Mouse (Mus musculus): ENCODE measurements around the gene Il1r2.

The Il1r2 gene

DNA sequence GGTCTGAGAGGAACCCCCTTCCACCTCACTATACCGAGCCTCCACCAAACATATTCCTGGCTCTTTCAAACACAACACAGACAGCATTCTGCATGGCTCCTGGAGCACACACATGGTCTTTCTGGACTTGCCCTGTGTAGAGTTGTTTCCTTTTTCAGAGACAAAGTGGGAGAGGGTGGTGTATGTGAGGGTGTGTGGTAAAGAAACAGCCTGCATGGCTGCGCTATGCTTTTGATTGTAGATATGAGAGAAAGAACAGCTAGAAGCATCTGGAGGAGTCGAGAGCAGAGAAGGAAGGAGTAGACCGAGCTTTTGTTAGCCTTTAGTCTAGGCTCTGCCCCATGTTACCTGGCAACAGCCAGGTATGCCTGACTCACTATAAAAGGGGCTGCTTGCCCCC is 10.5 kb upstream of the Il1r2 start:
- no peak for DNase-seq

DNA sequence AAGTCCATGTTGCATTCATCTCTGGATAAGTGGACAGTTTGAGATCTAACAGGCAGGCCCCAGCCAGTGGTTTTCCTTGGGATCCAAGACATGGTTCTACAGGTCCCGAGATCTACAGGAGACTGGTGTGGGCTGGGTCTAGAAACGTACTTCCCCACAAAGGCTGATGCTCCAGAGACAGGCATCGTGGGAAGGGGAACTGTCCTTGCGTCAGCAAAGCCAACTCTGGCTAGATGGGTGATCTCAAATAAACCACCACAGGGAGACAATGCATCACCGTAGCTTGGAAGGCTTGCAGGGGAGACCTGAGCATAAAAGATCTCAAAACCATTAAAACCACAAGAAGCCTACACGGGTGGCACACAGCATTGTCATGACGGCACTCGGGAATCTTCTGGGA is 9.4 kb upstream of the Il1r2 start:
- DNase-seq: no peak

DNA sequence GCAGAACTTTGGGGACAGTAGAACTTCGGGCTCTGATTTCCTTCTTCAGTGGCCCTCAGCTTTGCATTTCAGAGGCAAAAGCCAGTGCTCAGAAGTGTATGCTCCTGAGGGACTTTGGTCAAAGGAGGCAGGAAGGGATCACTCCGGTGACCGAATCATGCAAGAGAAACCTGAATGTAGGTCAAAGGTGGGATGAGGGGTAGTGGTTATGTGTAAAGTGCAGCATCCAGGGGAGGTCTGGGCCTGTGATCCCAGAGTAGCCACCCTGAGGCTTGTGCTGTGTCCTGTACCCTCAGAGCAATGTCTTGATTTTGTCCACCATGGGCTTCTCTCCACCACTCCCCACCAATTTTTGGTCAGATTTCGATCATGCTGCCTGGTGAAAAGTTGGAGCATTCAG is 1.3 kb upstream of the Il1r2 start:
- no peak for DNase-seq

DNA sequence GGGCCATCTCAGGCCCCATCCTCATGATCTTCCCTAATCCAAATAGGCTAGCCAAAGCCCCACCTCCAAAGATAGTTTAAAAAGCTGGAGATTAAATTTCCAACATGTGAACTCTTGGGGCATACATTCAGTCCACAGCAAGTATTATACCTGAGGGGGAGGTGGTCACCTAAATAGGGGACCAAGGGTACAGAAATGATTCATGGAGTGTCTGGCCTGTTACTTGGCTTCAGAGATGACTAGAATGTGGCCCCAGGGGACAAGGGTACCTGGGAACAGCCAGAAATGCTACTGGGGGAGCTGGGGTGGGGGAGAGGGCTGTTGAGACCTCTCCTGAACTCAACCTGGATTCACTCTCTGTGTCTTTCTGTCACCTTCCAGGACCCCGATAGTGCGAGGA is 3.4 kb downstream of the Il1r2 start:
- DNase-seq: no peak

DNA sequence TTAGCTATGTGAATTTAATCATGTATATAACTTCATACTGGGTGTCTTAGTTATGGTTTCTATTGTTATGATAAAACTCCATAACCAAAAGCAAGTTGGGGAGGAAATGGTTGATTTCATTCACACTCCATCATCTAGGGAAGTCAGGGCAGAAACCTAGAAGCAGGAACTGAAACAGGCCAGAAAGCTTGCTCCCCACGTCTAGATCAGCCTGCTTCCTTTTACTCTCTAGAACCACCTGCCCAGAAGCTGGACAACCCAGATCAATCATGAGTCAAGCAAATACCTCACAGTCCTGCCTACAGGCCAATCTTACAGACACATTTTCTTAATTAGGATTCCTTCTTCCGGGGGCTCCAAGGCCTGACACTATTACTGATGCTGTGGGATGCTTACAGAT is 7.2 kb downstream of the Il1r2 start:
- no peak for DNase-seq

DNA sequence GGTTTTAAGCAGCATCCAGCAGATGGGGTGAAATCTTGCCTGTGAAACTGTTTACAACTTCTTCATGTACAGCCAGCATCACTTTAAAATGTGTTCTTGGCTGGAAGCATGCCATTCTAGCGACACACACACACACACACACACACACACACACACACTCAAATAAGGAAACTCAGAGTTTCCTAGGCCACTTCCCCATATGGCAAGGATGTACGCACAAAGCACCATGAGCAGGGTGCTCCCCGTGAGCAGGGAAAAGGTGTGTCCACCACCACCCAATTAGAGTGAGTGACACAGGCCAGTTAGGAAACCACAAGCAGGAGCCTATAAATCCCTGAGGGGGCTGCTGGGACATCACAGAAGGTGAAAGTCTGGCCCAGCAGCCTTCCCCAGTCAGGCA is 10.5 kb downstream of the Il1r2 start:
- no peak for DNase-seq

DNA sequence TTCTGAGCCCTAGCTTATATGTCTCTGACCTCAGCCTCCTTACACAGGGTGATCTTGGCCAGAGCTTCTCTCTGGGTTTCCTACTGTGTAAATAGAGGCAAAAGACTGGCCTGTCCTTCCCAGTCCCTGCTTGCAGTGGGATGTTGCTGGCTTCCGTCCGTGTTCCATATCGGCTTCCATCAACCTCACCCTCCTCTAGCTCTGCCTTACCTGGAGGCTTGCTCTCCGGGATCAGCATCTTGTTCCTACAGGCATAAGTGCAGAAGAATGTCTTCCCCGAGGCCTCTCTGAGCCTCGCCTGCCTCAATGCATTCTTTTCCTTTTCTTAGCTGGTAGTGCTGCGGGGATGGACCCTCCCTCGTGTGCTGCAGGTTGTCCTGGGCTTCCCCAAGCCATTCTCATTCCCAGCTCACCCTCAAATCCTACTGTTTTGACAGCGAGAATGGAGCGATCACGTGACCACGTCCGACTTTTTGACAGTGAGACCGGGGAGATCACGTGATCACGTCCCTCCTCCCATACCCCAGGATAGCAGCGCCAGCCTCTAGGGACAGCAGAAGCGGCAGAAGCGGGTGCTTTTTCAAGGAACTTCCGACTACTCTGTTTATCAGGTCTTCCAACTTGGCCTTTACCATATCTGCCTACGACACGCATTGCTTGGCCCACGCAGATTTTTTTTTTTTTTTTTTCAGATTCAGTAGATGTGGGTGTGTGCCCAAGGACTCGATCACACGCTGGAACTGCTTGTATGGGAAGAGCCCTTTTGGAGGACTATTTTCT is 11.7 kb downstream of the Il1r2 start:
- peak; percentile 68 for DNase-seq

DNA sequence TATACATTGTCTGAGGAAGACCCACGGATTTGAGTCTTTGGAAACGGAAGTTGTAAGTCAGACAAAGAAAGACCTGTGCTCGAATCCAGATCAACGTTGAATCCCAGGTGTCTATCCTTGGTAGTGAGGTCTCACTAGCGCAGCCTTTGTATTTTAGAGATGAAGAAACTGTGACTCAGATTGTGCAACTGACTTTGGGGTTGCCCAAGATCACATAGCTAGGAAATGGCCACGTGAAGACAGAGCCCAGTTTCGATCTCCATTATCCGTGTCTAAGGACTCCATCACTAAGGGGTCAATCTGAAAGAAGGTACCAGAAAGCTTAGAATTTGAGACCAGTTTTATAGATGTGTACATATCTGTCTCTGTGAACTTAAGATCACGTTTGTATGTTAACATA is 17.3 kb downstream of the Il1r2 start:
- no peak for DNase-seq

DNA sequence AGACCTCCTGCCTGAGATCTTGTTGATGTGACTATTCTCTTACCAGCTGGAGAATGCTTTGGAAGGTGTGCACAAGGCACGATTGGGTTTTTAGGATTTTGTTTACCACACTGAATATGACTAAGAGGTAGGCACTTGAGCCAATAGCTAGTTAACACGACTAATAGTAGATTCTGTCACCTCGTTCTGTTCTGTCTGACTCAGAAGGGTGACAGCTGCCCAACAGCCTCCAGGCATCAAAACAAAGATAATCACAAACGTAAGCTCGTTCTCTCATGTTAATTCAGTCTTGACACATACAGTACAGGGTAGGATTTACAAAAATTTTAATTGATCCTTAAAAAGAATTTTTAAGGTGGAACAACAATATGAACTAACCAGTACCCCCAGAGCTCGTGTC is 18.7 kb downstream of the Il1r2 start:
- DNase-seq: no peak

DNA sequence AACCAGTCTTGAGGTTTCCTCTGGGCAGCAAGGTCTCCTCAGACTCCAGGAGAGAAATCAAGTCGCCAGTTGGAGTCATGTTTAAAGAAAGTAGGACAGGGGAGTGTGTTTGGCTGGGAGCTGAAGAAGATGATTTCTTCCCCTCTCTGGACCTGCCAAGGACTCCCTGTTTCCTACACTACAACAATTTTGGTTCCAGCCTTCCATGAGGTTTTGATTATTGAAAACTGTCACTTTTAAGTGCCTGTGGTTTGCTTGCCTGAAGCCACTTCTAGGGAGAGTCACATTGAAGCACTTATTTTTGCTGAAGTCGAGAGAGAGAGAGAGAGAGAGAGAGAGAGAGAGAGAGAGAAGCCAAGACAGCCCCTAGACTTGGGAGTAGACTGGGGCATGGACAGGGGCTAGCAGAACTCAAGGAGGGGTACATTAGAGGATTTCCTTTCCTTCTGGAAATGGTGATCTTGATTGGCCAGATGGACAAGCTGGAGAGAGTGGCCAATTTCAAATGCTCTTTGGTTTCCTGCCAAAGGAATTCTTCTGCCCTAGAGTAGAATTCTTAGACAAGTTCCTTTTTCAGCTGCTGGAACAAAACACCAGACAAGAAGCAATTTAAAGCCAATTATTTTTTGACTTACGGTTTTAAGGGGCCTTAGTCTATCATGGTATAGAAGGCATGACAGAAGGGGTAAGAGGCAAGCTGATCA is 20.9 kb downstream of the Il1r2 start:
- DNase-seq: no peak

DNA sequence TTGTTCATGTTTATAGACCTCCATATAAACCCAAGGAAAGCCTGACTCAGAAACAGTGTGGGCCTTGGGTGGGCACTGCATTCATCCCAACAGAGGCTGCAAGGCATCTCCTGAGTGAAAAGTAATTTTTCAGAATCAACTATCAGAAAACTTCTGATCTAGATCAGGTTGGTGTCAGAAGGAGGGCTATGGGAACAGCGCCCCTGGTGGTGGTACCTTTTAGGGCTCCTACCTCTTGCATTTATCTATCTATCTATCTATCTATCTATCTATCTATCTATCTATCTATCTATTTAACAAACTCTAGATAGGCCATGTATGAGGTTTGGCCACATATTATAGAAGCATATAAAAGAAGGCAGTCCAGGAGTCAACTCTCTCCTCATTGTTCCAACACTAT is 21.7 kb downstream of the Il1r2 start:
- DNase-seq: no peak

DNA sequence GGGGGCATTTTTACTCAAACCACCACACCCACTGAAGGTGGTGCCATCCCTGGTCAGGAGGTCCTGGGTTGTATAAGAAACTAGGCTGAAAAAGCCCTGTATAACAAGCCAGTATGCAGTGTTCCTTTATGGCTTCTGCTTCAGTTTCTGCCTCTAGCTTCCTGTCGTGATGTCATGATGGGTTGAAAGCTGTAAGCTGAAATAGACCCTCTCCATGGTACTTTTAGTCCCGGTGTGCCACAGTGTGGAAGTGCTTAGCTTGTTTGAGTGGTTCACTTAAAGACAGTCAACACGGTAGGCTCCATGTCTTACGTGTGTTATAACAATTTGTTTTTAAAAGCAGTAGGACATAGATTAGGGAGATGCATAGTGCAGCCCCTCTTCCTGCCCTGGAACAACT is 32.4 kb downstream of the Il1r2 start:
- no peak for DNase-seq

DNA sequence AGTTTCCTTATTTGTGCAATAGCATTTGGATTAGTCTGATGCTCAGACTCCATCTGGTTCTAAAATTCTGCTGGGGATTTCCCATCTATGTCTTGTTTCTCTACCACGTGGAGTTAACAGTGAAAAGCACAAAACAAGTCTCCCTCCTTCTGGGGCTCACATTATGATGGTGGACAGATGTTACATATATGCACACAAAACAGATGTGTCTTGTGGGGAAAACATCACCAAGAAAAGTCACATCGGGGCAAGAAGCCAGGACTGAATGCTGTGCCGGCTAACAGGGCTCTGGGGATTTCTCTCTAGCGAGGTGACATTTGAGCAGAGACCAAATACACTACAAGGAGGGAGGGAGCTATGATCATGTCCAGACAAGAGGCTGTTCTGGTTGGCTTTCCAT is 32.8 kb downstream of the Il1r2 start:
- no peak for DNase-seq

DNA sequence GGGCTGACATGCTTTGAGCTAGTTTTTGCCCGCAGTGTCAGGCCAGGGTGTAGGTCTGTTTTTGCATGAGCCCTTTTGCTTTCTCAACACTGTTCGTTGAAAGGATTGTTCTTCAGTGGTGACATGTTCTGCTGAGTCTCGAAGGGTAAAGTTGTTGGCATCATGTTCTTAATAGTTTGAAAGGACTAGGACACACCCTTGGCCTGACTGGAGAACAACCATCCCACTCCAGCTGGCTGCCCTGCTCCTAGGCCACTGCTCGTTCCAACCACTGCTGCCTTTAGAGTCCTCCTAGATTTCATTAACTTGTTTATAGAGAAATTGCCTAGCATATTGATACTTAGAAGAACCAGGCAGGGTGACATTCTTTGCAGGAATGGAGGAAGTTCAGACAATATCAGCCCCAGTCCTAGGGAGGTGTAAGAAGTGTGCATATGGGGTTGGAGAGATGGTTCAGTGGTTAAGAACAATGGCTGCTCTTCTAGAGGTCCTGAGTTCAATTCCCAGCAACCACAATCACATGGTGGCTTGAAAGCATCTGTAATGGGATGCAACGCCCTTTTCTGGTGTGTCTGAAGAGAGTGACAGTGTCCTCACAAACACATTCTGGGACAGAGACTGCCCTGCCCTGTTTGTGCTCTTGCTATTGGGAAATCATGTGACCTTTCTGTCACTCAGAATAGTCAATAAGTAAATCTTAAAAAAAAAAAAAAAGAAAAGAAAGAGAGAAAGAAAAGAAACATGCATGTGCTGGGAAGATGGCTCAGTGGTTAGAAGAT is 34.3 kb downstream of the Il1r2 start:
- no peak for DNase-seq

DNA sequence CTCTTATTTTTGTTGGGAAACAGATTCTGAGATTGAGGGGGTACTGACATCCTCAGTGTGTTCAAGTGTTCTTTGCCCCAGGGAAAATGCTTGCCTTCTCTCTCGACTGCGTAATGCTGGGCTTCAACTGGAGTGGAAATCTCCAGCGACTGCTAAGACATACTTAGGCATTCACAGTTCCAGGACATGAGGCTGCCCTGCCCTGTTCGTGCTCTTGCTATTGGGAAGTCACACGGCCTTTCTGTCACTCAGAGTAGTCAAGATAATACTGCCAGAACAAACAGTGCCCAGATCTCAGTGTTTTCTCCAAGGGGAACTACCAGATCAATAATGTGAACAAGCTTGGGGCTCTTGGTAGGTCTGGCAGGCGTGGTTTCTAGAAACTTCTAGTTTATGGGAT is 35.9 kb downstream of the Il1r2 start:
- DNase-seq: no peak

DNA sequence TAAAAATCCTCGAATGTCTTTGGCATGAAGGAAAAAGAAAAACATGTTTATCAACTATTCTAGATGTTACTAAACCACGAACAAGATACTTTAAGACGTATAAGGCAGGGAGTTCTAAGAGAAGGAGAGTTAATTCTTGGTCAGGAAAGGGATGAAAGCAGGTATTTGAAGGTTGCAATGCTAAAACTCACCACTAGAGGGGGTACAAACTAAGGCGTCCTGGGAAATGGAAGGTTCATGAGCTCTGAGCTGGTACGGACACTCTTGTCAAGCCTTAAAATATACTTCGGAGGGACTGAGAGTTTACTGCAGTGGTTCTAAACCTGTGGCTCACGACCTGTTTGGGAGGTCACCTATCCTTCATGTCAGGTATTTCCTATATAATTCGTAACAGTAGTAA is 41.4 kb downstream of the Il1r2 start:
- peak; percentile 49 for DNase-seq

DNA sequence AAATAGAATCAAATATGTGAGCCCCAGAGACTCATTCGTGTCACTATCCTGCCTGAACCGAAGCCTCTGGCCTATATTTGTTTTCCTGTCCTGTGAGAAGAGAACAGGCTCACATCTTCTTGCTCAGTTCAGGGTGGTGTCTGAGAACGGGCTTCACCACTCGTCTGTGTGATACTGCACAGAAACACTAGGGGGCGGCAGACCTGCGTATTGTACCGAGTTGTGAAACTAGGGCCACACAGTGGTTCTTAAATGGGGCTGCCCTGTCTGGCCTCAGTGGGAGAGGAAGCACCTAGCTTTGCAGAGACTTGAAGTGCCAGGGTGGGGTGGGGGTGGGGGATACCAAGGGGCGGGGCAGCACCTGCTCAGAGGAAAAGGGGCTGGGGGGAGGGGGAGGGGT is 42.5 kb downstream of the Il1r2 start:
- peak; percentile 79 for DNase-seq

DNA sequence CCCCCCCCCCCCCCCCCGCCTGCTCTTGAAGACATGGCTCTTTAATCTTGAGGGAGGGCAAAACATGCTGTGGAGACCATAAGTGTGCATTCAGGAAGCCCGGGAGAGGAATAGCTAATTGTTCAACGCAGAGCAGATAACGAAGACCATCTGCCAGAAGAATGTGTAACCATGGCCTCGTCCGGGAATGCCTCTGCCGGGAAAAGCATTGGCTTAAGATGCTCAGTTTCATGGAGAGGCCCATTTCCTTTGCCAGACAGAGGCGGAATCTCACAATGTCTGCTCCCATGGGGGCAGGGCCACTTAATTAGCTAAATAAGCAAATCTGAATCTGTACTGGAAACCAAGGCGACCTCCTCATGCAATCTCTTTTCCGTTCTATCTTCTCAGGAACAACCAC is 43.7 kb downstream of the Il1r2 start:
- DNase-seq: no peak

DNA sequence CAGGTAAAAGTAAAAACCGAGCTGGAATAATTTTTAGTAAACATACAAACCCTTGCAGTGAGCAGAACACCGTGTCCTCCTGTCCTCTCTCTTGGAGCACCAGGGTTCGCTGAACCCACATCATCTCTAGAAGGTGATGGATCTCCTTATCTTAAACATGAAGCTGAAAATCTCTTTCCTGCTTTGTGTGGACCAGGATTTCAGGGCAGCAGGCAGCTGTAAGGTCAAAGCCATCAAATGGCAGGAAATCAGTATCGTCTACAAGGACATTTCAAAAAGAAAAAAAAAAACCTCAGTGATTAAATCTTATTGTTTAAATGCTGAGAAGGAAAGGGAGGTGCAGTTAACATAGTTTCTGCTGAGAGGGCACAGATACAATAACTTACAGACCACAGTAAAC is 50.4 kb downstream of the Il1r2 start:
- DNase-seq: no peak

DNA sequence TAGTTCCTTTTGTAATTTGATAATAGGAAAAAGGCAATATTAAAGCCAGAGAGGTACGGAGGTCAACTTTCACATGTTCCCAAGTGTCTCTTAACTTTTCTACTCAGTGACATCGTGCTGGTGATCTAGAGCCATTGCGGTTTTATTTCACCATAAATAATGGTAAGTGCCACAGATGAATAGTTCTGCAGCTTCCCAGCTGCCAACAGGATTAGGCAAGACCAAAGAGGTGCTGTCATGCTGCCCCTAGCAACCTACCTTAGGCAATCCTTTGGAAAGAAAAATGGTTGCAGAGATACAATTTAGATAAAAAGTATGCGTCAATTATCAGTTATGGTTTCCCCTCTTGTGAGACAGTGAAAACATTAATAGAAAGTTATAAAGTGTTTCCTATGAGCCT is 54.6 kb downstream of the Il1r2 start:
- no peak for DNase-seq

DNA sequence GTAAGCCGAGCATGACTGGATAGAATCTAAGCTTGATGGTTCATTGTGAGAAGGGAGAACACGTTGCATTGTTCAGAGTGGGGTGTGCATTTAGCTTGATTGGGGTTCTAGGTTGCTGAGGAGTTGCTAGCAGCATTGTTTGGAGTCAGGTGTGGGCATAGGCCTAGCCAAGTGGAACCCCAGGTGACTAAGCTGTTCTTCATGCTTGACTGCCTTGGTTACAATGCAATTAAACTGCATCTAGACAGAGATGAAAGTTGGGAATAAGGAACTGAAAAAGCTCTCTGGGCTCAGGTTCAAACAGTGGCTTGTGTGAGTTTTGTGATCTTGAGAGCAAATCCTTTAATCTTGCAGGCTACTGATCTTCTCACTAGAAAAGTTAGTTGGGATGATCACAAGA is 55.4 kb downstream of the Il1r2 start:
- no peak for DNase-seq

DNA sequence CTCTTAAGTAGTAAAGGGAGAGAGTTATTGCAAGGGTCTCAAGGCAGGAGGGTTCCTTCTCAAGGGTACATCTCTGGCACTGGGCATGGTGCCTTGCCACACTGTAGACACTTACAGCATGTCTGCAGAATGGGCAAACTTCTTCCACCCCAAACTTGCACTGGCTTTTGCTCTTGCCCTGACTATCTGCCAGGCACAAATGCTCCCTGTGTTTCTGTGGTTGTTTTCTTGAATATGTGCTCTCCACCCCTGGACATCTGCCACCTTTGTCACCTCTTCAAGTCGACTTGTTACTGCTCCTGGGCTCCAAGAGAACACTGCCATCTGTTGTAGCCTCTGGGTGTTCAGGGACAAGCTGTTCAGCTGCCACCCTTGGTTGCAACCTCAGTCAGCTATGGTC is 57.8 kb downstream of the Il1r2 start:
- DNase-seq: no peak

DNA sequence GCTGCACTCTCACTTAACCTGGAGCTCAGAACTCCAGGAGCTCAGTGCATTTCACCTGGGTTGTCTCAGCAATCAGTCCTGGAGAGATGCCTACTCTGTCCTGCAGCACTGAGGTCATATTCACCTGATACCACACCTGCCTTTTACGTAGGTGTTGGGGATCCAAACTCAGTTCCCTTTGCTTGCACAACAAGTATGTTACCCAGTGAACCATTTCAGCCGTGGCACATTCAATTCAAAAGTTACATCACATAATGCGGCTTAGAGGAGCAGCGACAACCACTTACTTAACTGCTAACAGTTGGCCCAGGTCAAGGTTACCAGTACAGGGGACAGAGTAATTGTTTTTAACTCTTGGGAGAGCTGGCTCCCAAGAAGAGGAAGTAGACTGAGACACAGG is 58.8 kb downstream of the Il1r2 start:
- DNase-seq: no peak

DNA sequence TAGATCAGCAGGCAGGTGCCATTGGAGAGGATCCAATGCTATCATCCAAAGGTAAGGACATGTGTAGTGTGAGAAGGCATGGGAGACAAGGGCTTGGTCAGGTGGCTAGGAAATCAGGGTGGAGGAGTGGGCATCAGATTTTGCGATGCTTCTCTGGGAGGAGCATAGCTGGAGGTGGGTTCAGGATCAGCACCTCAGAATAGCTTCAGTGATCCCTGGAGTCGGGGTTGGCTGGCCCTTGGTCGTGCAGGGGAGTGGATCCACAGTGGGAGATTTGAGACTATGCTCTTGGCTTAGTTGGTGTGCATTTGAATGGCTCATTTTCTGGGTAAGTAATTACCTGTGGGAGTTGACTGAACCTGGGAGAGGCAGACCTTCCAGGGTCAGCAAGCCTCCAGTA is 59.7 kb downstream of the Il1r2 start:
- DNase-seq: no peak
